Mouse (Mus musculus) forebrain, embryonic 16.5 days (tissue): ENCODE data around the gene Ints4. TPM values are rescaled to one million over a fixed set of nuclear protein-coding genes. Genes with fewer than 3 reads are reported as not detected.

ENCODE experiments used
- ATAC-seq: fragments of 200-750 bp; cut with Nextera tagmentation; 2 replicates; pipeline ENCODE4 v1.8.0; 2017; ENCODE audit warnings: mild to moderate bottlenecking, moderate library complexity
- H3K27ac ChIP-seq: fragments of 300-500 bp; sonication (generic); 2 replicates; pipeline ENCODE4 v1.5.1; 2014; ENCODE audit warnings: low read length, control low read depth
- H3K27me3 ChIP-seq: fragments of 300-500 bp; sonication (generic); replicated peaks from 2 replicates; pipeline ENCODE4 v1.6.1; 2014; ENCODE audit warnings: low read length; ENCODE audit not compliant: control insufficient read depth, insufficient read depth
- H3K36me3 ChIP-seq: fragments of 300-500 bp; sonication (generic); 2 replicates; pipeline ENCODE4 v1.6.1; 2014; ENCODE audit not compliant: control insufficient read depth, insufficient read depth
- H3K4me1 ChIP-seq: fragments of 300-500 bp; sonication (generic); replicated peaks from 2 replicates; pipeline ENCODE4 v1.6.1; 2014; ENCODE audit warnings: low read length; ENCODE audit not compliant: control insufficient read depth, insufficient read depth
- H3K4me2 ChIP-seq: fragments of 300-500 bp; sonication (generic); 2 replicates; pipeline ENCODE4 v1.6.1; 2014; ENCODE audit warnings: mild to moderate bottlenecking, low read length, control low read depth
- H3K4me3 ChIP-seq: fragments of 300-500 bp; sonication (generic); replicated peaks from 2 replicates; pipeline ENCODE4 v1.5.1; 2014; ENCODE audit warnings: mild to moderate bottlenecking, low read length, control low read depth
- H3K9ac ChIP-seq: fragments of 300-500 bp; sonication (generic); replicated peaks from 2 replicates; pipeline ENCODE4 v1.6.1; 2014; ENCODE audit warnings: low read depth, low read length, control low read depth
- H3K9me3 ChIP-seq: fragments of 300-500 bp; sonication (generic); 2 replicates; pipeline ENCODE4 v1.6.1; 2016; ENCODE audit warnings: low read length; ENCODE audit not compliant: control insufficient read depth
- WGBS: fragments of 180-500 bp; shearing (Covaris S2); extraction: QIAGEN DNeasy Blood & Tissue Kit; methylation state at CpG from one replicate; pipeline ENCODE4 v1.1.7; 2014; 5-methylcytosine and 5-hydroxymethylcytosine counted together
- polyA plus RNA-seq: library from polyadenylated mRNA; unstranded; fragments of >200 nt; fragmentation: Nextera tagmentation; extraction: Ambion mirVana; gene quantifications from 2 replicates; pipeline ENCODE4 v1.2.1, GENCODE M21; 2015

Ints4 gene
- polyA plus RNA-seq, 1 experiment from 2014 or later: 47.6 TPM

DNA sequence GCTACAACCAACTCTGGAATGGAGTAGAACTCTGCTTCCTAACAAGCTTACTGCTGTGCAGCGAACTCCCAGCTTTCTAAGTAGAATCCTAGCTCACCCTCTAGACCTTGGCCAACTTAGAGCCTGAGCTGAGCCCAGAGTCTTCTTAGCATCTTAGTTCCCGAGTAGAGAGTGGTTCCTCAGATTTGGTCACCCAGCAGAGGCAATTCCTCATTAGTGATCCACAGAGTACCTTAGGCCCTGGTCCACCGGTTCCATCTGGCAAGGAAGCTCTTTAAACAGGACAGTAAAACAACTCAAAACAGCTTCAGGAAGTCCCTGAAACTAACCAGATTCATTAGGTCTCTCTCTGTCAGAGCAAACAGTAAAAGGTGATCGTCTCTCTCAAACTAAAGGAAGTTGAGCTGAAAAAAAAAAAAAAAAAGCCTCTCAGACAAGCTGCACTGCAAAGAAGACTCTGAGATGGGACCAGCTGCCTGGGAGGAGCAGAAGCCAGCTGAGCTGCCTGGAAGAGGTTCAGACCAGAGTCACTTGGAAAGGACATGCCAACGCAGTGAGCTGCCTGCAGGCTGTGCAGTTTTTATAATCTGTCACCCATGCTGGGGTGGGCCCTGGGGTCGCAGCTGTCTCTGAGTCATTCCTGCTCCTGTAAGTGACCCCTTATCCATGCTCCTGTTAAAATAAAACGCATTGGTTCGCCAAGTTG lies 97.8 kb downstream of the Ints4 start:
- H3K4me2 ChIP-seq: peak overlapping the region; percentile 74
- no peaks in the 10 kb centered on the region for H3K9me3 ChIP-seq
- peak overlapping the region; percentile 94 for H3K4me3 ChIP-seq
- 32% methylated on average over 8 of the region's 8 CpGs for WGBS
- peaks cover 15% of the 10 kb centered on the region for H3K4me1 ChIP-seq
- peak overlapping the region; percentile 14; the same call in 1 of the 2 replicates for H3K27ac ChIP-seq
- H3K36me3 ChIP-seq: peaks cover 3% of the 10 kb centered on the region; the same call in 1 of the 2 replicates
- no peak for ATAC-seq
- no peaks in the 10 kb centered on the region for H3K27me3 ChIP-seq
- peak overlapping the region; percentile 73 for H3K9ac ChIP-seq

DNA sequence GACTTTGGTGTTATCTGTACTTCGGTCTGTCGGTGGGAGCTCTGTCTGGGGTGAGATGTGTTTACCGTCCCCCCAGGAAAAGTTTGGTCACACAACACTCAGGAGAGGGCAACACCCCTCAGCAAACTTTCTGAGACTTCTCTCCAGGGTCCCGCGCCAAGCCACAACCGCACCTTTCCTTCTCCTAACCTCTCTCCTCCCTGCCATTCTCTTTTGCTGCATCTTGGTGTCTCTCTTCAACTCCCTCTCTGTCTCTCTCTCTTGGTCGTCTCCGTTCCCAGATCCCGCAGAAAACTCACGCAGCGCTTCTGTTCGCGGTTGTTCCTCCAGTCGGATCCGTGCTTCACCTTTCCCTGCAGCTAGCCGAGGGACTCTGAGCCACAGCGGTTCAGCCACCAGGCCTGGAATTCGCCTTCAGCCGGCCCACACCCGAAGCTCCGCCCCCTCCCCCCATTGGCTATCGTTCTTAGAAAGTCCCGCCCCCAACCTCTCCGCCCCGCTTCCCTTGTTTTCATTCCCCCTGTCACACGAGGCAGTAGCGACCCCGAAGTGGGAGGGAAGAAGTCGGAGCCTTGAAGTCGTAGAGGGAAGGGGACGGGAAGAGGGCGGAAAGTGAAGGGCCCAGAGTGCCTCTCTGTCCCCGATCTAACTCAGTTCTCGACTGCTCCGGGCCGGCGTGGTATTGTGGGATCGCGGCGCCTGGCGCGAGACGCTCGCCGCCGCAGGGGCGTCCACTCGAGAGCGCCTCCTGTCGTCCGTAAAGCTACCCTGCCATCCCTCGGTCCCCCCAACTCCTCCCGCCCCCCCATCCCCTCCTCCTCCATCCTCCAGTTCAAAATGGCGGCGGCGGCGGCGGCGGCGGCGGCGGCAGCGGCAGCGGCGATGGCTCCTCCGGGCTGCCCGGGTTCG lies 98.6 kb downstream of the Ints4 start, which contains the start of the genes Aamdc and Rsf1:
Gene Aamdc (minus strand): TSS at position 431 of the 909 bp plus-strand sequence.
Gene Rsf1 (plus strand): TSS at position 823 of the 909 bp plus-strand sequence.
- H3K4me2 ChIP-seq: peak within 1 kb of the TSS; percentile 81
- ATAC-seq: peak; percentile 96
- H3K4me3 ChIP-seq: peak within 1 kb of the TSS; percentile 94
- no peaks in the 10 kb centered on the region for H3K9me3 ChIP-seq
- H3K27me3 ChIP-seq: no peaks in the 10 kb centered on the region
- H3K4me1 ChIP-seq: peaks cover 15% of the 10 kb centered on the region
- H3K9ac ChIP-seq: peak within 1 kb of the TSS; percentile 100
- peaks cover 3% of the 10 kb centered on the region; the same call in 1 of the 2 replicates for H3K36me3 ChIP-seq
- H3K27ac ChIP-seq: peak within 1 kb of the TSS; percentile 99
- under 1% methylated on average over 51 of the region's 68 CpGs for WGBS

DNA sequence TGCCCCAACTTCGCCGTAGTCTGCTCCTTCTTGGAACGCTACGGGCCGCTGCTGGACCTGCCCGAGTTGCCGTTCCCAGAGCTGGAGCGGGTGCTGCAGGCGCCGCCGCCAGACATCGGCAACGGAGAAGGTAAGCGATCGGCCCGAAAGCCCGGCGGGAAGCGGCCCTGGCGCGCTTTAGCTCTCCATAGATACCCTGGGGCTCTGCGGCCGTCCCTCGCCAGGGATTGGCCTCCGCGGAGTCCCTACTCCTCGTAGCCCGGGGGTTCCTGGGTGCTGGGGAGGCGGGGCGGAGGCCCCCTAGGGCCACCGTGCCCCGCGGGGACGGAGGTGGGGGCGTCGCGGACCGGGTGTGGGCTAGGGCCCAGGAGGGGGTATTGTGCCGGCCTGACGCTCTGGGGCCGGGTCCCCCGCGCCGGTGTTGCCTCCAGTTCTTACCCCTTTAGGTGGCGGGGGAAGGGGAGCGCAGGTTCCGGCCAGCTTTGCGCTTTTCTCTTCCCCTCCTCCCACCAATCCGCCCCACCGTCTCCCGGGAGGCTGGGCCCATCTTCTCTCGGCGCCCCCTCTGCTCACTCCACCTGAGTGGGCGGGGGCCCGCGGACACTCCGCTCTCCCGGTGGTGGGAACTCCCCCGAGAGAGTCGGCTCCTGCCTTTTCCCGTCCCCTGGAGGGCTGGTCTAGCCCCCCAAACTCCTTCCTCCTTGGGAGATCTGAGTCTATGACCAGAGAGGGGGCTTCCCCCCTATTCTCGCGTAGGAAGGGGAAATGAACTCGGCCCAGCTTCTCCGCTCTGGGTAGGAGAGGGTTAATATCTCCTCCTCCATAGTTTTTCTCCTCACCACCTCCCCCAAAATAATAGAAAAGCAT lies 99.5 kb downstream of the Ints4 start:
- Histone ChIP-seq H3K9ac (peak overlapping the region; percentile 100), H3K27me3 (no peaks in the 10 kb centered on the region), H3K27ac (peak overlapping the region; percentile 99), H3K36me3 (peaks cover 3% of the 10 kb centered on the region; the same call in 1 of the 2 replicates), H3K4me1 (peaks cover 15% of the 10 kb centered on the region), H3K4me2 (peak overlapping the region; percentile 81), H3K9me3 (no peaks in the 10 kb centered on the region), H3K4me3 (peak overlapping the region; percentile 94)
- under 1% methylated on average over 64 of the region's 65 CpGs for WGBS
- peak; percentile 32 for ATAC-seq

DNA sequence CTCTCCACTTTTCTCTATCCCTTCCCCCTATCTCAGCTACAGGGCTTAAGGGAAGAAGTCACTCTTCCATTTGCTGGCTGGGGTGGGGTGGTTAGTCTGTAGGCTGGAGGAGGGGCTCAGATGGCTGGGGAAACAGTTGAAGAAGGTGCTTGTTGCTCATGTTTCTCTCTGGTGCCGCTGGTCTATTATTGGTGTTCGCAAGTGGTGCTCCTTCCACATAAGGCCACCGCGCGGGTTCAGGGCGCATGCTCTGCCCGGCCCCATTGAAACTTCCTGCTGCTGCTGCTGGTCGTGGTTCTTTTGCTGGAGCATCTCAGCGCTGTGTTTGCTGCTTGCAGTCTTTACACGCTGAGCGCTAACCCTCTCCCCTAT lies 100.1 kb downstream of the Ints4 start:
- under 1% methylated on average over 11 of the region's 11 CpGs for WGBS
- peak overlapping the region; percentile 100 for H3K9ac ChIP-seq
- peaks cover 15% of the 10 kb centered on the region for H3K4me1 ChIP-seq
- no peaks in the 10 kb centered on the region for H3K27me3 ChIP-seq
- H3K4me3 ChIP-seq: peak overlapping the region; percentile 94
- H3K36me3 ChIP-seq: peaks cover 3% of the 10 kb centered on the region; the same call in 1 of the 2 replicates
- peak; percentile 36 for ATAC-seq
- peak overlapping the region; percentile 99 for H3K27ac ChIP-seq
- H3K4me2 ChIP-seq: peak overlapping the region; percentile 81
- no peaks in the 10 kb centered on the region for H3K9me3 ChIP-seq

DNA sequence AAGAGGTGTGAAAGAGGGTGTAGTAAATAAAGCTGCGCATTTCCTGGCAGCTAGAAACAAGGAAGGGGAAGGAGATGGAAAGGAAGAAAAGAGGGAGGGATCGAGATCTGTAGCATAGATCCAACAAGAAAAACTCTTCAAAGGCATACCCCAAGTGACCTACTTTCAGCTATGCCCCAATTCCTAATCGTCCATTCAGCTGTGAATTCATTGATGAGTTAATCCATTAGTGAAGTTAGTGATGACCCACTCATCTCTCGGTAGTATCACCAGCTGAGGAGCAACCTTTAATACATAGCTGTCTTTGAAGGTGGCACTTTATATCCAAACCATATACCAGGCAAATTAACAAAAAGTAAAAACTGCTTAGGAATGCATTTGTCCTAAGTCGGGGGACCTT lies 107.8 kb downstream of the Ints4 start:
- H3K4me3 ChIP-seq: no peak overlapping the region
- H3K9me3 ChIP-seq: no peaks in the 10 kb centered on the region
- no peaks in the 10 kb centered on the region for H3K36me3 ChIP-seq
- 67% methylated on average over 5 of the region's 5 CpGs for WGBS
- H3K27me3 ChIP-seq: no peaks in the 10 kb centered on the region
- no peak overlapping the region for H3K4me2 ChIP-seq
- H3K9ac ChIP-seq: no peak overlapping the region
- H3K27ac ChIP-seq: no peak overlapping the region
- H3K4me1 ChIP-seq: peaks cover 4% of the 10 kb centered on the region; the same call in 1 of the 2 replicates
- no peak for ATAC-seq

DNA sequence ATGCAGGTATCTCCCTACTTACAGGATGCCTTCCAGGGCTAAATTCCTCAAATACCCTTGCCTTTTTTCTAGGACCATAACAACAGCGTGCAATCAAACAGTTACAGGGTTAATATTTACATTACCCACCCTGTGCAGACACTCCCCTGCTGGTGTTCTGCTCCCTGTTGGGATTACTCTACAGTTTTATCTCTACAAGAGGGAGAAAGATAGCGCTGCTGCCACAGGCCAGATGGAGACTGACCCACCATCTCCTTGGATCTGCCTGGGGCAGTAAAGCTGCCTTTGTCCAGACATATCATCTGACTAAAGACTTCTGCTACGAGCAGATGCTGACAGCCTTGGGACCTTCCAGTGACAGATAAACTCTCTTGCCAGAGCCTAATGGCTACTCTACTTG lies 109.7 kb downstream of the Ints4 start:
- Histone ChIP-seq H3K9me3 (no peaks in the 10 kb centered on the region), H3K4me3 (no peak overlapping the region), H3K27me3 (no peaks in the 10 kb centered on the region), H3K4me1 (peaks cover 4% of the 10 kb centered on the region; the same call in 1 of the 2 replicates), H3K27ac (no peak overlapping the region), H3K9ac (no peak overlapping the region), H3K4me2 (no peak overlapping the region), H3K36me3 (no peaks in the 10 kb centered on the region)
- WGBS: 70% methylated on average over 3 of the region's 3 CpGs
- ATAC-seq: no peak

Other genes with a start within 250 kb of the Ints4 start
- 3.9 and 4.4 TPM in 2 replicates for gene Usp35, start 148.9 kb upstream of the Ints4 start, polyA plus RNA-seq
- gene Kctd21, start 148.6 kb upstream of the Ints4 start, polyA plus RNA-seq: 7.5 and 7.8 TPM in 2 replicates
- gene Alg8, start 109.3 kb upstream of the Ints4 start, polyA plus RNA-seq: 18.6 and 19.1 TPM in 2 replicates
- 398 and 425 TPM in 2 replicates for gene Ndufc2, start 81.0 kb upstream of the Ints4 start, polyA plus RNA-seq
- gene Thrsp, start 63.2 kb upstream of the Ints4 start, polyA plus RNA-seq: 4.6 and 5.3 TPM in 2 replicates
- gene Kctd14, start 29.6 kb upstream of the Ints4 start, polyA plus RNA-seq: 1.9 and 2.2 TPM in 2 replicates
- gene Aamdc, start 98.5 kb downstream of the Ints4 start, polyA plus RNA-seq: 50.4 and 50.9 TPM in 2 replicates
- gene Rsf1, start 98.9 kb downstream of the Ints4 start, polyA plus RNA-seq: 34.7 and 36.3 TPM in 2 replicates
- 213 and 217 TPM in 2 replicates for gene Clns1a, start 215.7 kb downstream of the Ints4 start, polyA plus RNA-seq